In genomic region chr9:59706850-59707825, GRCm38 (mm10) we compare ENCODE assay signal across 16 mouse cellular contexts. TPM values are rescaled to one million over a fixed set of nuclear protein-coding genes. Genes with fewer than 3 reads are reported as not detected.
DNase-seq lines count a peak whose midpoint lies in the region; ATAC-seq and TF ChIP-seq lines count a peak whose summit lies in the region.
"Had no signal": no experiment of that assay in that cellular context is flagged by ENCODE, and none has a peak within 500 bp of the region (broad histone marks: within the 10 kb centered on the region; RNA-seq: fewer than 3 reads in every experiment).

No protein-coding gene starts in this region.

- H3K36me3 ChIP-seq in thymus, adult 2 months (ENCODE audit: control insufficient read depth, insufficient read depth, low read length), result no peaks in the 10 kb centered on the region
- no peaks in the 10 kb centered on the region for H3K36me3 ChIP-seq in intestine, postnatal 0 days (ENCODE audit: control insufficient read depth, insufficient read depth)
- H3K36me3 ChIP-seq in hindbrain, embryonic 12.5 days, result no peaks in the 10 kb centered on the region
- H3K36me3 ChIP-seq: embryonic facial prominence, embryonic 13.5 days; limb, embryonic 12.5 days; neural tube, embryonic 13.5 days had no signal

- H3K4me3 ChIP-seq in thymus, adult 2 months (ENCODE audit: control insufficient read depth, insufficient read depth, low read length), result no peak overlapping the region
- H3K4me3 ChIP-seq in intestine, postnatal 0 days (ENCODE audit: low read depth, low read length), result no peak overlapping the region
- H3K4me3 ChIP-seq in hindbrain, embryonic 12.5 days, result no peak overlapping the region
- H3K4me3 ChIP-seq: embryonic facial prominence, embryonic 13.5 days; limb, embryonic 12.5 days; neural tube, embryonic 13.5 days had no signal

- peak; percentile 8 for DNase-seq in thymus, adult 2 months
- DNase-seq in thymus, adult 18-20 months, result no peak
- no peak for DNase-seq in retina, embryonic 14.5 days (ENCODE audit: low spot score)
- DNase-seq in spleen, postnatal 14 days (ENCODE audit: low spot score in 2 of 2), result no peak
- DNase-seq: adrenal gland, postnatal 36 days; cerebellum, adult 9-11 months; gastrocnemius, postnatal 36 days had no signal

- TF ChIP-seq CTCF in thymus, adult 2 months (IDR thresholded peaks at IDR 0.05; ENCODE audit: borderline replicate concordance, control insufficient read depth, extremely low read depth, insufficient read depth, low read length, poor library complexity), result no peak
- TF ChIP-seq CTCF in intestine, postnatal 0 days (IDR thresholded peaks at IDR 0.05; ENCODE audit: low read depth), result no peak

- H3K4me2 ChIP-seq in intestine, postnatal 0 days (replicated peaks; ENCODE audit: low read depth), result no peak overlapping the region
- H3K4me2 ChIP-seq in hindbrain, embryonic 12.5 days (replicated peaks), result no peak overlapping the region
- H3K4me2 ChIP-seq: embryonic facial prominence, embryonic 13.5 days; limb, embryonic 12.5 days; midbrain, embryonic 11.5 days; neural tube, embryonic 13.5 days had no signal

- 55% methylated on average over 10 of the region's 10 CpGs for WGBS in thymus, adult 2 months
- 26% methylated on average over 10 of the region's 10 CpGs for WGBS in intestine, postnatal 0 days
- 68% methylated on average over 10 of the region's 10 CpGs for WGBS in hindbrain, embryonic 12.5 days

- no peak overlapping the region for H3K27ac ChIP-seq in thymus, adult 2 months (ENCODE audit: control insufficient read depth, insufficient read depth, low read length)
- H3K27ac ChIP-seq in intestine, postnatal 0 days (ENCODE audit: low read depth, low read length), result no peak overlapping the region
- no peak overlapping the region for H3K27ac ChIP-seq in hindbrain, embryonic 12.5 days
- H3K27ac ChIP-seq: embryonic facial prominence, embryonic 13.5 days; limb, embryonic 12.5 days; neural tube, embryonic 13.5 days had no signal

- H3K9ac ChIP-seq in intestine, postnatal 0 days (ENCODE audit: low read depth, low read length), result no peak overlapping the region
- H3K9ac ChIP-seq in hindbrain, embryonic 12.5 days, result no peak overlapping the region
- H3K9ac ChIP-seq: embryonic facial prominence, embryonic 13.5 days; limb, embryonic 12.5 days; neural tube, embryonic 13.5 days had no signal

- no peak for TF ChIP-seq POLR2A in thymus, adult 2 months (IDR thresholded peaks at IDR 0.05; ENCODE audit: control insufficient read depth, extremely low read depth, insufficient read depth, low read length, poor library complexity)

- ATAC-seq in intestine, postnatal 0 days, result 0 out of 2 replicates have a peak, but pooled peaks have one; percentile 46
- peak; percentile 42 for ATAC-seq in megakaryocyte progenitor cell, adult 5-6 weeks (replicated peaks; ENCODE audit: poor library complexity)
- no peak for ATAC-seq in hindbrain, embryonic 12.5 days (ENCODE audit: low FRiP score)
- ATAC-seq: forebrain, embryonic 14.5 days had no signal

- no peaks in the 10 kb centered on the region for H3K27me3 ChIP-seq in thymus, adult 2 months (ENCODE audit: control insufficient read depth, insufficient read depth, low read length)
- H3K27me3 ChIP-seq in intestine, postnatal 0 days (replicated peaks; ENCODE audit: control insufficient read depth, insufficient read depth, low read length), result no peaks in the 10 kb centered on the region
- H3K27me3 ChIP-seq in hindbrain, embryonic 12.5 days, result no peaks in the 10 kb centered on the region
- H3K27me3 ChIP-seq: embryonic facial prominence, embryonic 13.5 days; limb, embryonic 12.5 days; neural tube, embryonic 13.5 days had no signal

- no peaks in the 10 kb centered on the region for H3K9me3 ChIP-seq in intestine, postnatal 0 days (ENCODE audit: control insufficient read depth)
- no peaks in the 10 kb centered on the region for H3K9me3 ChIP-seq in hindbrain, embryonic 12.5 days (replicated peaks)
- H3K9me3 ChIP-seq: embryonic facial prominence, embryonic 13.5 days; limb, embryonic 12.5 days; neural tube, embryonic 13.5 days had no signal

- H3K4me1 ChIP-seq in thymus, adult 2 months (replicated peaks; ENCODE audit: control insufficient read depth, insufficient read depth, low read length), result no peaks in the 10 kb centered on the region
- H3K4me1 ChIP-seq in intestine, postnatal 0 days (replicated peaks; ENCODE audit: control insufficient read depth, insufficient read depth, low read length), result no peaks in the 10 kb centered on the region
- H3K4me1 ChIP-seq in hindbrain, embryonic 12.5 days, result no peaks in the 10 kb centered on the region
- H3K4me1 ChIP-seq: limb, embryonic 12.5 days; neural tube, embryonic 13.5 days had no signal

RNA-seq across cellular contexts. Expression of gene Gramd2, which starts 27.2 kb away (rescaled TPM):
- polyA plus RNA-seq in thymus, adult 2 months (2012; rRNA removed), result 0.69 and 1.00 TPM in 2 replicates
- polyA plus RNA-seq in intestine, postnatal 0 days (2015; fragmentation: Nextera tagmentation; extraction: Ambion mirVana), result 0.37 and 0.39 TPM in 2 replicates
- 0.02 TPM in 1 of 2 replicates, not detected in the other for total RNA-seq in megakaryocyte progenitor cell, adult 5-6 weeks (2015)
- 0.14 TPM in 1 of 2 replicates, not detected in the other for total RNA-seq in megakaryocyte progenitor cell, adult 5-6 weeks (2017)
- 0.46 and 0.83 TPM in 2 replicates for polyA plus RNA-seq in hindbrain, embryonic 12.5 days (2016; fragmentation: Nextera tagmentation; extraction: Ambion mirVana)
- total RNA-seq: heart, postnatal 25 days had no signal

RNA-seq across cellular contexts. Expression of gene Senp8, which starts 43.4 kb away (rescaled TPM):
- 2.4 and 3.2 TPM in 2 replicates for polyA plus RNA-seq in thymus, adult 2 months (2012; rRNA removed)
- polyA plus RNA-seq in intestine, postnatal 0 days (2015; fragmentation: Nextera tagmentation; extraction: Ambion mirVana), result 3.8 and 4.1 TPM in 2 replicates
- 4.7 and 6.4 TPM in 2 replicates for total RNA-seq in megakaryocyte progenitor cell, adult 5-6 weeks (2015)
- total RNA-seq in megakaryocyte progenitor cell, adult 5-6 weeks (2017), result 8.1 and 8.8 TPM in 2 replicates
- polyA plus RNA-seq in hindbrain, embryonic 12.5 days (2016; fragmentation: Nextera tagmentation; extraction: Ambion mirVana), result 14.8 and 16.1 TPM in 2 replicates

RNA-seq across cellular contexts. Expression of gene Myo9a, which starts 43.6 kb away (rescaled TPM):
- polyA plus RNA-seq in thymus, adult 2 months (2012; rRNA removed), result 2.4 and 4.1 TPM in 2 replicates
- 12.2 and 14.4 TPM in 2 replicates for polyA plus RNA-seq in intestine, postnatal 0 days (2015; fragmentation: Nextera tagmentation; extraction: Ambion mirVana)
- 8.5 and 14.4 TPM in 2 replicates for total RNA-seq in megakaryocyte progenitor cell, adult 5-6 weeks (2015)
- 8.3 and 20.4 TPM in 2 replicates for total RNA-seq in megakaryocyte progenitor cell, adult 5-6 weeks (2017)
- 23.5 and 26.2 TPM in 2 replicates for polyA plus RNA-seq in hindbrain, embryonic 12.5 days (2016; fragmentation: Nextera tagmentation; extraction: Ambion mirVana)

RNA-seq across cellular contexts. Expression of gene Pkm, which starts 51.0 kb away (rescaled TPM):
- polyA plus RNA-seq in thymus, adult 2 months (2012; rRNA removed), result 916 and 1,063 TPM in 2 replicates
- 271 and 302 TPM in 2 replicates for polyA plus RNA-seq in intestine, postnatal 0 days (2015; fragmentation: Nextera tagmentation; extraction: Ambion mirVana)
- total RNA-seq in megakaryocyte progenitor cell, adult 5-6 weeks (2015), result 151 and 190 TPM in 2 replicates
- total RNA-seq in megakaryocyte progenitor cell, adult 5-6 weeks (2017), result 900 and 914 TPM in 2 replicates
- 1,402 and 1,486 TPM in 2 replicates for polyA plus RNA-seq in hindbrain, embryonic 12.5 days (2016; fragmentation: Nextera tagmentation; extraction: Ambion mirVana)
